Mouse (Mus musculus) cortical plate, adult 2 months (tissue): Measurements from ENCODE around the gene Pecam1. TPM values are rescaled to one million over a fixed set of nuclear protein-coding genes. Genes with fewer than 3 reads are reported as not detected.
A peak's percentile ranks its signal among the peaks of the same experiment; 100 is the strongest.
"Not testable (repeated sequence)": the region's sequence is repeated elsewhere in the genome, so short reads cannot be mapped to it uniquely, and the experiment has no call there.

ENCODE experiments used
- H3K27ac ChIP-seq: fragments of 200-500 bp; 2 replicates; pipeline ENCODE4 v1.5.1; 2012; ENCODE audit warnings: low read length, control low read depth, inconsistent platforms; ENCODE audit not compliant: insufficient read depth
- H3K4me1 ChIP-seq: fragments of 200-500 bp; 2 replicates; pipeline ENCODE4 v1.6.1; 2011; ENCODE audit warnings: low read length; ENCODE audit not compliant: control insufficient read depth, insufficient read depth
- H3K4me3 ChIP-seq: fragments of 200-500 bp; 2 replicates; pipeline ENCODE4 v1.5.1; 2011; ENCODE audit warnings: mild to moderate bottlenecking, low read length, control low read depth; ENCODE audit not compliant: insufficient read depth
- CTCF ChIP-seq: fragments of 200-500 bp; IDR thresholded peaks from 2 replicates; pipeline ENCODE4 v1.5.1; 2011; ENCODE audit warnings: mild to moderate bottlenecking, control low read depth, low read length; ENCODE audit not compliant: insufficient read depth; ENCODE audit errors: extremely low read depth
- POLR2A ChIP-seq: fragments of 200-500 bp; IDR thresholded peaks from 2 replicates; pipeline ENCODE4 v1.6.1; 2011; ENCODE audit warnings: mild to moderate bottlenecking, low read length, control low read depth; ENCODE audit not compliant: insufficient read depth; ENCODE audit errors: extremely low read depth
- polyA plus RNA-seq: library from polyadenylated mRNA; depleted of rRNA; stranded (reverse); fragments of >200 nt; gene quantifications from 2 replicates; pipeline ENCODE4 v1.2.3, GENCODE M21; 2012

The Pecam1 gene
- polyA plus RNA-seq, 1 experiment = 20.4 TPM

- Histone ChIP-seq H3K4me3 (no peak overlapping the region), H3K27ac (no peak overlapping the region), H3K4me1 (no peaks in the 10 kb centered on the region)
- TF ChIP-seq CTCF = no peak
- TF ChIP-seq POLR2A = no peak
These were observed 85.7 kb downstream of the Pecam1 start for GRCm38 (mm10) chr11:106664691-106665090.

- no peak for TF ChIP-seq CTCF
- no peak for TF ChIP-seq POLR2A
- Histone ChIP-seq H3K27ac (no peak overlapping the region), H3K4me3 (no peak overlapping the region), H3K4me1 (no peaks in the 10 kb centered on the region)
These were observed 86.6 kb downstream of the Pecam1 start for GRCm38 (mm10) chr11:106663838-106664237.

- TF ChIP-seq POLR2A = no peak
- TF ChIP-seq CTCF = no peak
These were observed 87.6 kb downstream of the Pecam1 start for GRCm38 (mm10) chr11:106662634-106663407.

GRCm38 (mm10) chr11:106660453-106661081, 89.9 kb downstream of the Pecam1 start:
- H3K4me1 ChIP-seq = peaks cover 2% of the 10 kb centered on the region; the same call in 1 of the 2 replicates

More at GRCm38 (mm10) chr11:106662634-106663407, 87.6 kb downstream of the Pecam1 start:
- peaks cover 2% of the 10 kb centered on the region; the same call in 1 of the 2 replicates for H3K4me1 ChIP-seq
- no peak overlapping the region for H3K4me3 ChIP-seq
- no peak overlapping the region for H3K27ac ChIP-seq

GRCm38 (mm10) chr11:106659598-106660295, 90.7 kb downstream of the Pecam1 start:
- Histone ChIP-seq H3K4me3 (no peak overlapping the region), H3K4me1 (peaks cover 2% of the 10 kb centered on the region; the same call in 1 of the 2 replicates), H3K27ac (peak overlapping the region; percentile 93)
- TF ChIP-seq POLR2A (no peak), CTCF (no peak)

More at GRCm38 (mm10) chr11:106660453-106661081, 89.9 kb downstream of the Pecam1 start:
- Histone ChIP-seq H3K27ac (peak overlapping the region; percentile 93), H3K4me3 (no peak overlapping the region)
- TF ChIP-seq POLR2A (no peak), CTCF (no peak)

GRCm38 (mm10) chr11:106658051-106658880, 92.2 kb downstream of the Pecam1 start:
- Histone ChIP-seq H3K27ac (peak overlapping the region; percentile 17; the same call in 1 of the 2 replicates), H3K4me3 (no peak overlapping the region), H3K4me1 (peaks cover 2% of the 10 kb centered on the region; the same call in 1 of the 2 replicates)
- TF ChIP-seq CTCF (no peak), POLR2A (no peak)

- H3K27ac ChIP-seq, H3K4me3 ChIP-seq, H3K4me1 ChIP-seq: not testable (repeated sequence)
These were observed 93.4 kb downstream of the Pecam1 start for GRCm38 (mm10) chr11:106656896-106657498.

- H3K4me3 ChIP-seq = no peak overlapping the region
- TF ChIP-seq POLR2A (no peak), CTCF (peak; percentile 80)
These were observed 102.1 kb downstream of the Pecam1 start for GRCm38 (mm10) chr11:106648347-106648746.

More at GRCm38 (mm10) chr11:106648347-106648746, 102.1 kb downstream of the Pecam1 start:
- Histone ChIP-seq H3K4me1 (no peaks in the 10 kb centered on the region), H3K27ac (no peak overlapping the region)
